Mouse (Mus musculus): Measurements from ENCODE around the gene Ssx2ip. TPM values are rescaled to one million over a fixed set of nuclear protein-coding genes. Genes with fewer than 3 reads are reported as not detected.

Ssx2ip gene
- polyA plus RNA-seq, 1 experiment from 2014 or later: 21.8 TPM

GRCm38 (mm10) chr3:146397847-146398246, 6.6 kb upstream of the Ssx2ip start:
- WGBS: 88% methylated on average over 4 of the region's 4 CpGs
- no peaks in the 10 kb centered on the region for H3K4me1 ChIP-seq (ENCODE audit: insufficient read depth, low read depth, low read length)
- no peak overlapping the region for H3K9ac ChIP-seq (replicated peaks; ENCODE audit: low read depth)
- DNase-seq (ENCODE audit: low spot score): no peak
- H3K27me3 ChIP-seq (replicated peaks; ENCODE audit: insufficient read depth, low read length): no peaks in the 10 kb centered on the region
- TF ChIP-seq CTCF (IDR thresholded peaks at IDR 0.05) (no peak), EP300 (IDR thresholded peaks at IDR 0.05) (no peak)
- no peaks in the 10 kb centered on the region for H3K9me3 ChIP-seq (ENCODE audit: low read length)
- no peak overlapping the region for H3K4me3 ChIP-seq (ENCODE audit: low read depth, low read length)
- H3K4me2 ChIP-seq (replicated peaks; ENCODE audit: low read depth, low read length): no peak overlapping the region
- H3K36me3 ChIP-seq (ENCODE audit: insufficient read depth, low read length): no peaks in the 10 kb centered on the region
- H3K27ac ChIP-seq (ENCODE audit: low read length): no peak overlapping the region
- ATAC-seq: no peak

- TF ChIP-seq CTCF (IDR thresholded peaks at IDR 0.05): no peak
- TF ChIP-seq EP300 (IDR thresholded peaks at IDR 0.05): no peak
- no peaks in the 10 kb centered on the region for H3K36me3 ChIP-seq (ENCODE audit: insufficient read depth, low read length)
- ATAC-seq (no peak), DNase-seq (ENCODE audit: low spot score) (no peak)
- no peaks in the 10 kb centered on the region for H3K9me3 ChIP-seq (ENCODE audit: low read length)
- WGBS: 84% methylated on average over 5 of the region's 5 CpGs
- no peak overlapping the region for H3K4me2 ChIP-seq (replicated peaks; ENCODE audit: low read depth, low read length)
- peaks cover 4% of the 10 kb centered on the region; the same call in 1 of the 2 replicates for H3K4me1 ChIP-seq (ENCODE audit: insufficient read depth, low read depth, low read length)
- no peak overlapping the region for H3K27ac ChIP-seq (ENCODE audit: low read length)
- no peaks in the 10 kb centered on the region for H3K27me3 ChIP-seq (replicated peaks; ENCODE audit: insufficient read depth, low read length)
- no peak overlapping the region for H3K4me3 ChIP-seq (ENCODE audit: low read depth, low read length)
- no peak overlapping the region for H3K9ac ChIP-seq (replicated peaks; ENCODE audit: low read depth)
These were observed 5.2 kb upstream of the Ssx2ip start for GRCm38 (mm10) chr3:146399203-146399602.

DNA sequence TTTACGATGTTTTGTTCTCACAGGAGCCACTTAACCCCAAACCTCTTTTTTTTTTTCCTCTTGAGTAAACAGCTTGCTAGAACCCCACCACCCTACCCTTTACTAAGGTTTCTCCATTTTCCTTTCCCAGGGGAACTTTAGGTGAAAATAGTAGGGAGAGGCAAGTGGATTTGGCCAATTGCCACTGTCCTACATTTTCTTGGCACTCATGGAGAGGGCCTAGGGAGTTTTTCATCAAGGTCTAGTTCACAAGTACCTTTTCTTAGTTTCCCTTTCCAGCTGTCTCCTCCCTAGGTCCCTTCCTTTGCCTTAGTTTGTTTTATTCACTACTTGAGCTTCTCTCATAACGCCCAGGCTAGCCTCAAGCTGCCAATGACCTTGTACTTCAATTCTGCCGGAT, 672 bp upstream of the Ssx2ip start:
- Histone ChIP-seq H3K4me1 (ENCODE audit: insufficient read depth, low read depth, low read length) (peaks cover 12% of the 10 kb centered on the region), H3K27ac (ENCODE audit: low read length) (peak overlapping the region; percentile 78), H3K27me3 (replicated peaks; ENCODE audit: insufficient read depth, low read length) (no peaks in the 10 kb centered on the region), H3K4me3 (ENCODE audit: low read depth, low read length) (peak overlapping the region; percentile 83), H3K9me3 (ENCODE audit: low read length) (no peaks in the 10 kb centered on the region), H3K4me2 (replicated peaks; ENCODE audit: low read depth, low read length) (peak overlapping the region; percentile 92), H3K36me3 (ENCODE audit: insufficient read depth, low read length) (no peaks in the 10 kb centered on the region), H3K9ac (replicated peaks; ENCODE audit: low read depth) (peak overlapping the region; percentile 53; the same call in 1 of the 2 replicates)
- TF ChIP-seq CTCF (IDR thresholded peaks at IDR 0.05) (no peak), EP300 (IDR thresholded peaks at IDR 0.05) (no peak)
- DNase-seq (ENCODE audit: low spot score) (peak; percentile 36), ATAC-seq (no peak)
- WGBS: 32% methylated on average over 3 of the region's 3 CpGs

DNA sequence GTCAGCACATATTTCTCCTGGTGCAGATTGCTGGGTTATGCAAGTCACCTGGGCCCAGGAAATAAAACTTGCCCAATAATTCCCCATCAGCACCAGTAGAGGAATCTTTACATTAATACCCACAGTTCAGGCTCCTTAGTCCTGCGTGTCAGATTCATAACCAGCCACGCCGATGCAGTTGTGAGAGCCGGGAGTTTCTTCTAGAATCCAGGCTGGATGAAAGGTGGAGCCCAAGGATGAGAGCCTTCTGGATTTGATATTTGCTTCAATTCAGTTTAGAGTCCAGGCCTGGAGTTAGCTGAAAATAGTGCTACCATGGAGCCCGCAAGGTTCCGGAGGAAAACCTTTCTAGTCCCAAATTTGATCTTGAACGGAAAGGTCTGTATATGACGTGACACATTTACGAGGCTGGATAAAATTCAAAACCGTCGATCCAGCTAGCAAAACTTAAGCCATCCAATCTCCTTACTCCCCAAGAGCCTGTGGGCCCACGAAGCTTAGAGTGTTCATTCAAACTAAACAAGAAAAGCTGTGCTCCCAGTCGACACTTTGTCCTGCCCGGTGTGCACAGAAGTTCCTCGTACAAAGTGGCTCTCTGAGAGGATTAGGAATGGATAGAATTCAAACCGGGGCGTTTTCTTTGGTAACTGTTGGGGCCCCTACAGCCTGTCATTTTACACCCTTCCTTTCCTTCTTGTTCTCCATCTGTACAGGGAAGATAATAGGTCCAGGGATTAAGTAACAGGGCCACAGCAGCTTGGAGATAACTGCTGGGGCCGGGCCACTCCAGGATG, 968 bp downstream of the Ssx2ip start:
- Histone ChIP-seq H3K4me3 (ENCODE audit: low read depth, low read length) (peak overlapping the region; percentile 83), H3K4me1 (ENCODE audit: insufficient read depth, low read depth, low read length) (peaks cover 12% of the 10 kb centered on the region), H3K27me3 (replicated peaks; ENCODE audit: insufficient read depth, low read length) (no peaks in the 10 kb centered on the region), H3K9ac (replicated peaks; ENCODE audit: low read depth) (peak overlapping the region; percentile 53), H3K36me3 (ENCODE audit: insufficient read depth, low read length) (no peaks in the 10 kb centered on the region), H3K4me2 (replicated peaks; ENCODE audit: low read depth, low read length) (peak overlapping the region; percentile 92), H3K9me3 (ENCODE audit: low read length) (no peaks in the 10 kb centered on the region), H3K27ac (ENCODE audit: low read length) (peak overlapping the region; percentile 86)
- WGBS: 28% methylated on average over 18 of the region's 18 CpGs
- DNase-seq (ENCODE audit: low spot score) (no peak), ATAC-seq (no peak)
- TF ChIP-seq CTCF (IDR thresholded peaks at IDR 0.05): no peak
- no peak for TF ChIP-seq EP300 (IDR thresholded peaks at IDR 0.05)

GRCm38 (mm10) chr3:146406007-146406341, 1.5 kb downstream of the Ssx2ip start:
- H3K9me3 ChIP-seq (ENCODE audit: low read length): no peaks in the 10 kb centered on the region
- peak; percentile 36 for ATAC-seq
- WGBS: 41% methylated on average over 5 of the region's 5 CpGs
- no peaks in the 10 kb centered on the region for H3K36me3 ChIP-seq (ENCODE audit: insufficient read depth, low read length)
- H3K9ac ChIP-seq (replicated peaks; ENCODE audit: low read depth): no peak overlapping the region
- H3K4me1 ChIP-seq (ENCODE audit: insufficient read depth, low read depth, low read length): peaks cover 12% of the 10 kb centered on the region
- peak overlapping the region; percentile 92 for H3K4me2 ChIP-seq (replicated peaks; ENCODE audit: low read depth, low read length)
- no peaks in the 10 kb centered on the region for H3K27me3 ChIP-seq (replicated peaks; ENCODE audit: insufficient read depth, low read length)
- peak overlapping the region; percentile 86 for H3K27ac ChIP-seq (ENCODE audit: low read length)
- TF ChIP-seq CTCF (IDR thresholded peaks at IDR 0.05) (no peak), EP300 (IDR thresholded peaks at IDR 0.05) (peak; percentile 95)
- H3K4me3 ChIP-seq (ENCODE audit: low read depth, low read length): peak overlapping the region; percentile 83; the same call in 1 of the 2 replicates
- peak; percentile 84 for DNase-seq (ENCODE audit: low spot score)

DNA sequence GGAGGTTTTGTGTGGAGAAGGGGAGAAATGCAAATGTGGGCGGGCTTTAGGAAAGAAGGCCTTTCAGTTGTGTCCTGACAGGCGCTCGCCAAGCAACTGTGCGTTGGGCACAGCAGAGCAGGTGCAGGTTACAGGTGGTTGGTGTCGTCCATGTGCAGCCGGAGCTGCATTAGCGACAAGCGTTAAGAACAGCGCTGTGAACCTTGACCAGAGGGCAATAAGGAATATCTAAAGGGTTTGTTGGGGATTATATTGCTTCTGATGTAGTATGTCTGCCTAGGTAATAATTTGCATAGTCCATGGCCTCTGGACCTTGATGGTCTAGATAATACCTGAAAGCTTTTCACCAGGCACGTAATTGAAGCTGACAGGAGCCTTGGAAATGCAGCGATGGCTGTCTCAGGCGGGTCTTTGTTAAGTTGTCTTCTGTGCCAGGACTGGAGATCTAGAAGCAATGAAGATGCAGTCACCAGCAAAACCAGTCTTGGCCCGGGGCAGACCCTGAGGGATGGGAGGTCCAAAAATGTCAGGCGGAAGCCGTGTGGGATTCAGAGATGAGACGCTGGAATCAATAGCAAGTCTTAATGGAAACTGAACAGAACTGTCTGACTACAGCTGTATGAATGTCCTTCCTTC, 2.8 kb downstream of the Ssx2ip start:
- no peak for ATAC-seq
- Histone ChIP-seq H3K4me2 (replicated peaks; ENCODE audit: low read depth, low read length) (peak overlapping the region; percentile 14; the same call in 1 of the 2 replicates), H3K27ac (ENCODE audit: low read length) (peak overlapping the region; percentile 20; the same call in 1 of the 2 replicates), H3K36me3 (ENCODE audit: insufficient read depth, low read length) (no peaks in the 10 kb centered on the region), H3K9ac (replicated peaks; ENCODE audit: low read depth) (no peak overlapping the region), H3K27me3 (replicated peaks; ENCODE audit: insufficient read depth, low read length) (no peaks in the 10 kb centered on the region), H3K4me1 (ENCODE audit: insufficient read depth, low read depth, low read length) (peaks cover 12% of the 10 kb centered on the region), H3K4me3 (ENCODE audit: low read depth, low read length) (no peak overlapping the region), H3K9me3 (ENCODE audit: low read length) (no peaks in the 10 kb centered on the region)
- WGBS: 65% methylated on average over 16 of the region's 16 CpGs
- TF ChIP-seq EP300 (IDR thresholded peaks at IDR 0.05) (no peak), CTCF (IDR thresholded peaks at IDR 0.05) (no peak)
- no peak for DNase-seq (ENCODE audit: low spot score)
